Mouse (Mus musculus) G1E (cell line): Measurements from ENCODE around the gene Fstl4. TPM values are rescaled to one million over a fixed set of nuclear protein-coding genes. Genes with fewer than 3 reads are reported as not detected.
"Not testable (repeated sequence)": the region's sequence is repeated elsewhere in the genome, so short reads cannot be mapped to it uniquely, and the experiment has no call there.

Experiments used
- ATAC-seq: 2 replicates; pipeline ENCODE4 v1.8.0; 2016; ENCODE audit warnings: mild to moderate bottlenecking; ENCODE audit not compliant: insufficient number of reproducible peaks, poor library complexity, low FRiP score, severe bottlenecking; ENCODE audit errors: extremely low read depth
- DNase-seq: peaks from one replicate; pipeline ENCODE4 v3.0.0; 2012; ENCODE audit warnings: low spot score
- H3K27me3 ChIP-seq: 2 replicates; pipeline ENCODE4 v1.6.1; 2012; ENCODE audit warnings: mild to moderate bottlenecking, low read length, inconsistent platforms; ENCODE audit not compliant: insufficient read depth
- H3K36me3 ChIP-seq: replicated peaks from 2 replicates; pipeline ENCODE3; 2012; ENCODE audit warnings: mild to moderate bottlenecking, inconsistent platforms
- H3K4me1 ChIP-seq: 2 replicates; pipeline ENCODE4 v1.6.1; 2012; ENCODE audit warnings: low read depth, low read length, inconsistent platforms, mixed read lengths; ENCODE audit not compliant: insufficient read depth
- H3K4me3 ChIP-seq: 2 replicates; pipeline ENCODE4 v1.5.1; 2012; ENCODE audit warnings: low read depth, mild to moderate bottlenecking, inconsistent platforms, low read length, moderate library complexity, mixed read lengths
- H3K9me3 ChIP-seq: replicated peaks from 2 replicates; pipeline ENCODE4 v1.6.1; 2012; ENCODE audit warnings: inconsistent platforms
- CTCF ChIP-seq: IDR thresholded peaks from 2 replicates; pipeline ENCODE4 v1.5.1; 2012; ENCODE audit warnings: low read depth, low read length, inconsistent platforms, mixed read lengths
- GATA1 ChIP-seq: IDR thresholded peaks from 2 replicates; pipeline ENCODE4 v1.6.1; 2012; ENCODE audit warnings: borderline replicate concordance, low read length, inconsistent platforms, mixed read lengths
- GATA2 ChIP-seq: IDR thresholded peaks from 2 replicates; pipeline ENCODE4 v1.6.1; 2012; ENCODE audit warnings: low read depth, low read length, inconsistent platforms, borderline replicate concordance
- POLR2AphosphoS5 ChIP-seq: IDR thresholded peaks from 2 replicates; pipeline ENCODE4 v1.6.1; 2012; ENCODE audit warnings: low read depth, low read length, inconsistent platforms; ENCODE audit not compliant: insufficient replicate concordance
- TAL1 ChIP-seq: conservative IDR thresholded peaks from 2 replicates; pipeline ENCODE4 v1.6.1; 2012; ENCODE audit warnings: low read depth, low read length, inconsistent platforms, mixed read lengths
- polyA plus RNA-seq: library from polyadenylated mRNA; stranded (reverse); fragments of >175 nt; gene quantifications from 2 replicates; pipeline ENCODE4 v1.2.3, GENCODE M21; 2012
- total RNA-seq, 2 experiments: library from RNA; stranded (forward) in 1 of 2; stranded (reverse) in 1 of 2; fragments of 200-1000 nt in 1 of 2; fragments of >200 nt in 1 of 2; fragmentation: Nextera tagmentation in 1 of 2; gene quantifications; 2 replicates each; pipeline ENCODE4 v1.2.3; 2014 to 2017

The Fstl4 gene
- total and polyA plus RNA-seq, 3 experiments = 0.05 TPM; not detected in 2

DNA sequence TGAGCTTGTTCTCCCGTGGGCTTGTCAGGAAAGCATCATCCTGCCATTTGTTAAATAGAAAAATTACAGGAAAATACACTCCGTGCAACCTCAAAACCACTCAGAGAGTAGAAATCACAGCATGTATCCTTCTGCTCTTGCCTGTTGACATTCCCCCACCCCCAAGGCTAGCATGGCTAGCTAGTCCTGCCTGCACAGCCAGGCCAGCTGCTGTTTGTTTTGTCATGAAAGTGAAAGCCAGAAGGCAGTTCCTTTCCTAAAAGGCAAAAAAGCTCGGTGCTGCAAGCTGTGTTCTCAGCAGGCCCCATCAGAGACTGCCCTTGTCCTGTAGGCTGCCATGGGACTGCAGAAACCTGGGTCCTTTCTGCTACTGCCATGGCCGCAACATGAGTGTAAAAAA lies 418.4 kb downstream of the Fstl4 start:
- no peak for TF ChIP-seq GATA1
- no peak for TF ChIP-seq GATA2
- no peak for TF ChIP-seq TAL1
- no peak for TF ChIP-seq CTCF
- no peak for TF ChIP-seq POLR2AphosphoS5
- Histone ChIP-seq H3K9me3 (no peaks in the 10 kb centered on the region), H3K27me3 (peaks cover 3% of the 10 kb centered on the region), H3K36me3 (no peaks in the 10 kb centered on the region), H3K4me3 (no peak overlapping the region), H3K4me1 (no peaks in the 10 kb centered on the region)
- ATAC-seq = no peak
- no peak for DNase-seq

DNA sequence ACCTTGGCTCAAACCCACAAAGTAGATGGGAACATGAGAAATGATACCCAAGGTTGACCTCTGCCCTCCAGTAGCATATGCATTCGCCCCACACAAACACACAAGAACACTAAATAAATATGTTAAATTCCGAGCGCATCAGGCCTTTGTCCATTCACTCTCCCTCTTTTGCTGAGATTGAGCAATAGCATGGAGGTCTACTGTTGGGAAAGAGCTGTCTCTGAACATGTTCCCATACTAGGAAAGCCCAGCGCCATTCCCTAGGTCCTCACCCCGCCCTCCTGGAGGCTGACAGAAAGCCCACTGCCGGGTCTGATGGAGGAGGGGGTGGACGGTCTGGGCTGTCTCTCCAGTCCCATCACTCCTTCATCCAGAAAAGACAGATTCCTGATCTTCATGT lies 419.6 kb downstream of the Fstl4 start:
- TF ChIP-seq CTCF (no peak), GATA1 (no peak), GATA2 (no peak), TAL1 (no peak), POLR2AphosphoS5 (no peak)
- no peaks in the 10 kb centered on the region for H3K9me3 ChIP-seq
- no peak for DNase-seq
- H3K36me3 ChIP-seq = no peaks in the 10 kb centered on the region
- no peaks in the 10 kb centered on the region for H3K4me1 ChIP-seq
- no peak overlapping the region for H3K4me3 ChIP-seq
- no peaks in the 10 kb centered on the region; the same call in 1 of the 2 replicates for H3K27me3 ChIP-seq
- ATAC-seq = no peak

DNA sequence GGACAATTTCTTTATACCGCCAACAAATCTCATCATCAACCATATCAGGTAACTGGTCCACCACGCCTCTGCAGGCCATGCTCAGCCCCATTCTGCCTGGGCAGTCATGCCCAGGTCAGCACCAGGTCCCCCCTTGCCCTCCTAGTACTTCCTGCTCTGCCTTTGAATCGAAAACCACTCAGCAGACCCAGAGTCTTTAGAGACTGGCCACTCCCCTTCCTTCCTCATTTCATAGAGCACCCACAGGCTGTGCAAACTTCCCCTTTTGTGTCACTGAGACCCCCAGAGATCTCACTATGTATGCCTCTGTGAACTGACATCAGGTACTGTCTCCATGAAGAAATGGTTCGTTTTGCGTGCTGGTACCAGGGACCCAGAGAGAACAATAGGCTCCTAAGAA lies 420.3 kb downstream of the Fstl4 start:
- H3K9me3 ChIP-seq = no peaks in the 10 kb centered on the region
- no peak overlapping the region for H3K4me3 ChIP-seq
- no peak for DNase-seq
- no peaks in the 10 kb centered on the region for H3K4me1 ChIP-seq
- no peaks in the 10 kb centered on the region for H3K36me3 ChIP-seq
- TF ChIP-seq TAL1 (no peak), POLR2AphosphoS5 (no peak), CTCF (no peak), GATA1 (no peak), GATA2 (no peak)
- H3K27me3 ChIP-seq = no peaks in the 10 kb centered on the region; the same call in 1 of the 2 replicates
- ATAC-seq = no peak

DNA sequence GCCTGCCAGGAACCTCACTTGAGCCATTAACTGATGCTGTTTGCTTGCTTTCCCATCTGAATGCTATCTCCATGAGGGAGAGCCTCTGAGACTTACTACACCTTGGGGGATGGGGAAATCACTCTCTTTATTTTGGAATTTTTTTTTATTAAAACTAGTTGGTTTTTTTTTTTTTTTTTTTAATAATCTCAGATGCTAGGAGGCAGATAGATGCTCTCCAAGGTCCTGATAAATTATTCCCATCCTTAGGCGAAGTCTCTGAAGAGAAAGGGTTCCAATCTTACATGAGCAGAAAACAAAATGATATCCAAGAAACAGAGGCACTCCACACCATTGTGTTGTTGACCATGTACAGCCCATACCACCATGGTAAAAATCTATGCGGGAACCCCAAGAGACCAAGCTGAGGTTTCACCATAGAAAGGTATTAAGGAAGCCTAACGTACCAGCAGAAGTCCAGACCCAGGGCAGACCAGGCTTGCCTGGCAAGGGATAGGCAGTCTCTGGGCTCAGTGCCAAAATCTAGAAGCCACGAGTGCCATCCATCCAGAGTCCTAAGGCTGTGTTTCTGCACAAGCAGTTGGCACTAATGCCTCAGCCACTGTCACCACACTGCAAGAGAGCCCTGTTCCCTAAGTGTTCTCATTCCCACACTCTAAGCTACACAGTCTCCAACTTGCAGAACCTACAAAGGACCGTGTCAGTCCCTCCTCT lies 423.1 kb downstream of the Fstl4 start:
- DNase-seq (no peak), ATAC-seq (no peak)
- Histone ChIP-seq H3K36me3 (no peaks in the 10 kb centered on the region), H3K4me3 (no peak overlapping the region), H3K9me3 (no peaks in the 10 kb centered on the region), H3K27me3 (peaks cover 5% of the 10 kb centered on the region), H3K4me1 (no peaks in the 10 kb centered on the region)
- no peak for TF ChIP-seq GATA2
- TF ChIP-seq CTCF = no peak
- no peak for TF ChIP-seq TAL1
- no peak for TF ChIP-seq GATA1
- TF ChIP-seq POLR2AphosphoS5 = no peak

- not testable (repeated sequence) for DNase-seq, H3K4me3 ChIP-seq, H3K4me1 ChIP-seq, ATAC-seq, H3K27me3 ChIP-seq, H3K36me3 ChIP-seq, H3K9me3 ChIP-seq
Observed at GRCm38 (mm10) chr11:53196551-53196950, 432.1 kb downstream of the Fstl4 start.

DNA sequence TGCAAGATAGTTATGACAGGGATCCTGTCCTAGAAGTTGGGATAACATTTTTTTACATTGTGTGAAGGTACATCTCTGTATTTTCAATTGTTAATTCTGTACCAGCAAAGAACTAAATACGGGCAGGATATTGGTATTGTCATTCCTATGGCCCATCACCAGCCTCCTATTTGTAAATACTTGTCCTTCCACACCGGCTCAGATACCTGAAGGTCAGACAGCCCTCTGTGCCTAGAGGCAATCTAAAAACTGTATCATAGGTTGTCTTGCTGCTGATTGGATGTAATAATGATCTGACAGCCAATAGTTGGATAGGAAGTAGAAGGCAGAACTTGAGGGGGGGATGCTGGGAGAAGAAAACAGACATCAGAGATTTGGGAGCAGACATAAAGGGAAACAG lies 432.7 kb downstream of the Fstl4 start:
- TF ChIP-seq CTCF (no peak), POLR2AphosphoS5 (no peak)
- Histone ChIP-seq H3K36me3 (no peaks in the 10 kb centered on the region), H3K9me3 (no peaks in the 10 kb centered on the region), H3K4me3 (no peak overlapping the region), H3K27me3 (peaks cover 3% of the 10 kb centered on the region), H3K4me1 (no peaks in the 10 kb centered on the region)
- DNase-seq (no peak), ATAC-seq (no peak)

DNA sequence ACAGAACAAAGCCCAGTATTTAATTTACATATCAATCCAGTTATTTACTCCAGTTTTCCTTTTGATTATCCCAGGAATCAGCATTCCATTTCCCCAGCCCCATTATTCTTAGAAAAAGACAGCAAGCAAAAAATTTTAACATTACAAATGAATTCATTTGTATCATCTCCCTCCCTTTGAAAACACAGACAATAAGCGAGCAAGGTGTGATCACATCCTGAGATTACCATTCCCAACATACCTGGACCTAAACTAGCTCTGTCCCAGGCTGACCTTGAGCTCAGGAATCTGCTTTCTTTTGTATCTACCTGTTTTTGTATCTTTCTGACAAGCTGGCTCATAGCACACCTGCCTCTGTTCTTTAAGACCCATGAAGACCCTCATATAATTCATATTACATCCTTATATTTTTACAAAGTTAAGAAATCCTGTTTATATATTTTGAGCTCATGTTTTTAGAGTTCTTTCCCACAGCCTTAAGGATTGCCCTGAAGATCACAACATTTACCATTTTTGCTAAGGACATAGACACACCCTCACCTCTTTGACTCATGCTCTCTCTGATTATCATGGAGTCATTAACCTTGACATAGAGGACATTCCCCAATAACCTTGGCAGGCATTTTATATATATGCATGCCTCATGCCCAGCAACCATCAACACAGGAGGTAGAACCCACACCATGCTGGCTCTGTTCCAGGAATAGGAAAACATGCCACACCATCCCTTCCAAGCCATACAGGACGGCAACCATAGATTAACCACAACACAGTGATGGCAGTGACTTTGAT lies 438.2 kb downstream of the Fstl4 start:
- no peak for DNase-seq
- no peaks in the 10 kb centered on the region for H3K27me3 ChIP-seq
- TF ChIP-seq TAL1 = no peak
- no peak for TF ChIP-seq GATA2
- TF ChIP-seq GATA1 = no peak
- no peak for TF ChIP-seq POLR2AphosphoS5
- no peak for TF ChIP-seq CTCF
- no peaks in the 10 kb centered on the region for H3K9me3 ChIP-seq
- no peaks in the 10 kb centered on the region for H3K36me3 ChIP-seq
- no peaks in the 10 kb centered on the region for H3K4me1 ChIP-seq
- no peak overlapping the region for H3K4me3 ChIP-seq
- ATAC-seq = no peak
